Mouse (Mus musculus): ENCODE measurements around the gene Dgkq.

The Dgkq gene

DNA sequence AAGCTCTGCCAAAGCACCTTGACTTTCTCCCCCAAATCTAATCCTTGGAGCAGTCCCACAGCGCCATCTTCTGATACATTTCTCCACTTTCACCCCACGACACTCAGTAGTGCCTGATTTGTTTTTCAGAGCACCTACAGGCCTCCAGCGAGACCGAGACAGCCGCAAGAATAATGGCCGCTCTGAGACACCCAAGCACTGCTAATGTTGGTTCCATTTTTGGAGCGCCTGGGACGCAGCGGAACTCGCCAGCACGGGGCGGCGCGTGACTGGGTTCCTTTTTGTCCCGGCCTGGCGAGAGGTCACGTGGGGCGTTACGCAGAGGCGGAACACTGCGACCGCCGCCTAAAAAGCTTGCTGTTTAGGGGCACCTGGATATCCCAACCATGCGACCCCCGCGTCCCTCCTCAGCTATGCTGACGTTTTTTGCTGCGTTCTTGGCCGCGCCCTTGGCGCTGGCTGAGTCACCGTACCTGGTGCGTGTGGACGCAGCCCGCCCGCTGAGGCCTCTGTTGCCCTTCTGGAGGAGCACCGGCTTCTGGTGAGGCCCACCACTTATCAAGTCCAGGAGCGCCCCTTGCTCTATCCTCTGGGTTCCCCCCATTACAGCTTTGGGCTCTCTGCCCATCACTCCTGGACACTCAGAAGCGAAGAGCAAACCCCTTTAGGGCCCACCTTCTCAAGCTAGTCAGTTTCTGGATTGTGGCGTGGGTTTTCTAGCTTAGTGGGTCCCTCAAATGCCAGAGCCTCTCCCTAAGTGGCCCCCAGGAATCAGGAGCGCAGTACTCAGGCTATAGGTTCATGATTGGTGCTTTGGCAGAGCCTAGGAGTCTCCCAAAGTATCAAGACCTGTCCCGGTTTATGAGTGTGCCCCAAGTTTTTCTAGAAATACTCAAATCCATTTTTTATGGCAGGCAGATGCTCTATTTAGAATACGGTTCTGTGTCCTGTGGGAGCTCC lies at the start of gene Dgkq:
Gene Dgkq, minus strand, starts transcription at position 696 of the 960 bp plus-strand sequence.
- peak; percentile 74 for DNase-seq (ENCODE audit: low read depth, low spot score)

DNA sequence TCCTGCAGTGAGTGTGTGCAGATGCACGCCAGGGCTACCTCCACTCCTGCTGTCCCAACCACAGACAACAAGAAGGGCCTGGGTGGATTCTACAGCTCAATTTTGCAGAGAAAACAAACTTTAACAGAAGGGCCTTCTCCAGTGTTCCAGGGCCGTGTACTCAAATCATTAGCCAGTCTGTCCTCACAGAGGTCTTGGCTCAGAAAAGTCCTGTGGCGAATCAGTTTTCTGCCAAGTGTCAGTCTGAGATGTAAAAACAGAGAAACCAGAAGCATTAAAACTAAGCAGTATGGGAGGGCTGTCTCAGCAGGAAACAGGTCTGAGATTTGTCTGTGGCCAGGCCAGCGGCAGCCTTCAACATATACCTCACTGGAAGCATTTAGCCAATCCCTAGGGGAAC lies 48.6 kb upstream of the Dgkq start:
- no peak for DNase-seq (ENCODE audit: low read depth, low spot score)

DNA sequence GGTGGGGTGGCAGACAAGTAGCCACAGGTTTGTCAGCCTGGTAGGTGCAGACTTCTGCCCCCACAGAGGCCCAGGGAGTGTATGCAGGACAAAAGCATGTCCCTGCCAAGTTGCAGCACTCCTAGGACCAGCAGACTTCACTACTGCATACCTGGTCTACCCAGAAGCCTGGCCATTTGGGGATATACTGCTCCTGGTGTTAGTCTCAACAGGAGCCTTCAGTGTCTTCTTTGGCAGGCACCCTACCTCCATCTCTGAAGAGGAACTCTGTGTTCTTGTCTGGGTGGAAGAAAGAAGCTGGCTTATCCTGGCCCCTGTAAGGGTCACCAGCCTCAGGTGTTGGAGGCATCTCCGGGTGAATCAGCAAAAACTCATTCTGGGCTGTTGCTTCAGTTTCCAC lies 46.5 kb upstream of the Dgkq start:
- DNase-seq (ENCODE audit: low read depth, low spot score), result no peak

DNA sequence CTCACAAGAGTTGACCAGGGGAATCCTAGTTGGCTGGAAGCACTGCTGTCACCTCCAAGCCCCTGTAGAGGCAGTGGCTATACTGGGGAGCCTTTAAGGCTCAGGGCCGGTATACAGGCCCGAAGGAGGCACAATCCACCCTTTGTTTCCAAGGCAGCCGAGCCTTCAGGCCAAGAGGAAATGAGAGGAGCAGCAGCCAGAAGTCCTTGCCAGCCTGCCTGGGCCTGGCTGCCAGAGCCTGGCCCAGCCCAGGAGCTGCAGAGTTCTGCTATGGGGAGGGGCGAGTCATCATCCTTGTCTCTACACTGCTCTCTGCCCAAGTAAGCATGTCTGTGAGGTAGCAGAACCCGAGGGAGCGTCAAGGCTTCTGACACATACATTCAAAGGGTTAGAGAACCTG lies 44.7 kb upstream of the Dgkq start:
- no peak for DNase-seq (ENCODE audit: low read depth, low spot score)

- DNase-seq (ENCODE audit: low read depth, low spot score), result no peak
Observed at GRCm38 (mm10) chr5:108713691-108714090, 44.2 kb upstream of the Dgkq start.

- no peak for DNase-seq (ENCODE audit: low read depth, low spot score)
Observed at GRCm38 (mm10) chr5:108713096-108713495, 43.6 kb upstream of the Dgkq start.

DNA sequence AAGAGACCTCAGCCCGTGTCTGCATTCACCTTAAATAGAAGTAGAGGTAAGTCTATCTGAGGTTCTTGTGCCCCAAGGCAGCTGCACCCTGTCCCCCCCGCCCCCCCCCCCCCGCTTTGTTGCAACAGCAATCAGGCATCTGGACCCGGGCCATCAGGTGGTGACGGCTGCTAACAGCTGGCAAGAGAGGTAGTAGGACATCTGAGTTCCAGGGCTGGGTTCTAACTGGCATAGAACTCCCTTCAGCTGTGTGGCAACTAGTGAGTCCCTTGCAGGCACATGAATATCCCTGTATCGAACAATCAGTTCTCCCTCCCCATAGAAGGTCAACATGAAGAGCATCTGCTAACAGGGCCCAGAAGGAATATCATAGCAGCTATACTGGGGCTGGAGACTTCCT lies 42.5 kb upstream of the Dgkq start:
- no peak for DNase-seq (ENCODE audit: low read depth, low spot score)

DNA sequence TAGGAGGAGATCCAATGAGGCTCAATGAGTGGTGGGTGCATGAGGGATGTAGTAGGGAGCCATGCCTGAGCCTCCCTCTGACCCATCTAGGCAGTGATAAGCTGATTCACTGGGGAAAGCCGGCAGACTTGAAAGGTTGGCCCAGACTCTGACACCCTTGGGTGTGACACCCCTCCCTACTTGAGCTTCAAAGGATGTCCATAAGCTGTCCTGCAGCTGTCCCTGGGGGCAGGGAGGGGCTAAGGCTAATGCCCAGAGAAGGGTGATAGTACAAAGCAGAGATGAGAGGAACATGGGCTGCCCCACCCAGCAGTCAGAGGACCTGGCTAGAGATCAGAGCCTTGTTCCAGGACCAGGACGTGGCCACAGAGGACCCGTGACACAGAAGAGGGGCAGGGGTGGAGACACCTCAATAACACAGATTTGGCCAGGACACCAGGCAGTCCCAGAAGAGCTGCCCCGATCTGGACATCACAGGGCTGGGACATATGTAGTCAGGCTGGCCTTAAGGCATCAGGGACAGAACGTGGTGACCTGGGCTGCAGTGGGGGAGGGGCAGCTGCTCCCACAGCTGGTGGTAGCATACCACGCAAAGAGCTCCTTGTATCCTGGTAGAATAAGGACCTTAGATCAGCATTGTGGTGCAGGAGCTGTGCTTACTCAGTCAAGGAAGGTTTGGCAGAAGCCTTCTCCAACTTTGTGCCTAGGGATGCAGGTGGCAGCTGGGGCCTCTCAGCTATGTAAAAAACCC lies 39.7 kb upstream of the Dgkq start:
- DNase-seq (ENCODE audit: low read depth, low spot score), result no peak

DNA sequence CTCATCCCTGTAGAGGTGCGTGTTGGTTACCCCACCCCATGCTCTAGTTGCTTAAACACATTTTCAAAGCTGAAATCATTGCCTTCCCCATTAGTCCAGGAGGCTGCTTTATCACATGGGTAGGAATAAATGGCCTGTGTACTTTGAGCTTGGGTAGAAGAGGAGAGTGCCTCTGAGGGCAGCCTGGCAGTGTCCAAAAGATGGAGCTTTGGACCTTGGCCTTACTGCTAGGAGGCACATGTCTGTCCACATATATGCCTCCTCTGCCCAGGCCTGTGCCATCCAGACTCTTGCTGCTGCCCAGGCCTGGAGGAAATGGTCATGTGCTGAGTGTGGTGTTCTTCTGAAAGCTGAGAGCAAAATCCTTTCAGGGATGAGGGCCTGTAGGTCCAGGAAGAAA lies 38.9 kb upstream of the Dgkq start:
- DNase-seq (ENCODE audit: low read depth, low spot score), result no peak

- DNase-seq (ENCODE audit: low read depth, low spot score), result no peak
Observed at GRCm38 (mm10) chr5:108707758-108708157, 38.3 kb upstream of the Dgkq start.

DNA sequence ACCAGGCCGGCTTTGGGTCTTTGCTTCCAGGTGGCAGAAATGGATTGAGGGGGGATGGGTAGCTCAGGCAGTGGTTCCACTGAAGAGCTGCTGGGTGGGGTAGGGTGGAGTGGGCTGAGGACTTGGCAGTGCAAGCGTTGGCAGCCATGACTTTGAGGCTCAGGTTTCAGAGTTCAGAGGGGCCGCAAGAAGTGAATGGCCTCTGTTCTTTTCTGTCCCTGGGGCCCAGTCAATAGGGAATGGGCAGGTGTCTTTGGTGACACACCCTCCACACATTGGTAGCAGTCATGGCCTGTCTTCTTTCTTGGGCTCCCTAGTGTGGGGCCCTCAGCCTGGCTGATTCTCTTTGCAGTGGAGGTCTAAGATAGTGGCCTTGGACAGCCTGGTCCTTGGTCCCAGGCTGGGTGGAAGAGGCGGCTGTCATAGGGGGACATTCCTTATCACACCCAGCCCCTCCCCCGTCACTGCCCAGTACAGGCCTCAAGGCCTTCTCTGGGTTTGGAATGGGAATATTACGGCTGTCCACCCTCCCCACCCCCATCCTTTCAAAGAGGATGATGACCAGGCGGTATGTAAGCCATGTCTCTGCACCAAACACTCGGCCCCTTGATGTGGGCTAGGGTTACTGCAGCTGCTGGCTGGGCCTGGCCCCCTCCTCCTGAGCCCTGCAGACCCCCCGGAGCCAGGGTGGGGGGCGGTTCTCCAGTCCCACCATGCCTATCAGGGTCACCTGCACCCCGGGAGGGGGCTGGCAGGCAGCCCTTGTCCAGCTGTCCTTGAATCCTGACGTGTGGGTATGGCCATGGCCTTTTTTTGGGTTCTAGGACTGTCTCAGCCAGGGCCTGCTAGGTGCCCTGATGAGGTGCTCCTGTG lies 34.5 kb upstream of the Dgkq start:
- DNase-seq (ENCODE audit: low read depth, low spot score), result no peak

- no peak for DNase-seq (ENCODE audit: low read depth, low spot score)
Observed at GRCm38 (mm10) chr5:108701341-108702021, 32.0 kb upstream of the Dgkq start.

DNA sequence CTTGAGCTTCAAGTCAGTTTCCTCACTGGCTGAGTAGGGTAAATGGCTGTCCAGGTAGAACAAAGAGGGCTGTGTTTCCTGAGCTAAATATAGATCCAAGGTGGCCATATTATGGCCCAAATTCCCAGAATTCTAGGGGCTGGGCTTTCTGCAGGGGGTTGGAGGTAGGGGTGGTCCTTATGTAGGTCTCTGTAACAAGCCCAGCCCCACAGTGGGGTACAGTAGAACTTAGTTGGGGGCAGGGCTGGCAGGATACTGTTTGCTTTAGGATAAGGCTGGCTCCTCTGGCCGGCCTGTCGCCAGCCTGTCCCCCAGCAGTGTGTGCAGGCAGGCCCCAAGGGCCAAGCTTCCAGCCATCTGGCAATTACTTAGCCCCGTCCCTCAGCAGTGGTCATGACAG lies 30.9 kb upstream of the Dgkq start:
- no peak for DNase-seq (ENCODE audit: low read depth, low spot score)

DNA sequence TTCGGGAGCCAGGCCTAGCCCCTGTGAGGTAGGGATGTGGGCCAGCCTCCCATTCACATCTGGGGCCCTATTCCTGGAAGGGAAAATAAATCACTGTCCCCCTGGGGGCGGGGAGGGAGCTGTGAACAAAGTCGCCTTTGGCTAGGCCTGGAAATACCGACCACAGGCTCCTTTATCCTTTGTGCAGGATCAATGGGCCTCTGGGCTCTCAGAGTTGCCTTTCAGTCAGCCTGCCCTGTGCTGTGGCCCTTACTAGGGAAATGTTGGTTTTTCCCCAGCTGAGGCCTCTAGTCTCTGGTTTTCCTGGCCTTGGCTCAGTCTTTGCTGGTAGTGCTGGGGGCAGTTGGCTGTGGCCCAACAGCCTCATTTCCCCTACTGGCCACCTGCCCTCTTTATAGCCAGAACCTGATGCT lies 27.9 kb upstream of the Dgkq start:
- no peak for DNase-seq (ENCODE audit: low read depth, low spot score)

DNA sequence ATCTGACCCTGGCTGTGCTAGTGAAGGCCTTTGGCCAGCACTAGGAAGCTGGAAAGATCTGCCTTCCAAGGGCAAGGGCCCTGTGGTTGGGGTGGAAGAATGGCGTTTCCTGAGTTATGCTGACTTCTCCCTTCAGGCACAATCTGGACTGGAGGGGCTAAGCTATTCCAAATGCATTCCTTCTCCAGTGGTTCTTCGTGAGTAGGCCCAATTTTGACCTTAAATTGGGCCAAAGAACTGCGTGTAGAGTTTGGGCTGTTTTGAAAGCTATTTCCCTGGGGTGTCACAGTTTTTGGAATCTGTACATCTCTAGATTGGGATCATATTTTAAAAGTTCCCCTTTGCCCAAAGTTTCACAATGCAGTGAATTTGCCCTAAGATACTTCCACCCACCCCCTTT lies 27.1 kb upstream of the Dgkq start:
- no peak for DNase-seq (ENCODE audit: low read depth, low spot score)

DNA sequence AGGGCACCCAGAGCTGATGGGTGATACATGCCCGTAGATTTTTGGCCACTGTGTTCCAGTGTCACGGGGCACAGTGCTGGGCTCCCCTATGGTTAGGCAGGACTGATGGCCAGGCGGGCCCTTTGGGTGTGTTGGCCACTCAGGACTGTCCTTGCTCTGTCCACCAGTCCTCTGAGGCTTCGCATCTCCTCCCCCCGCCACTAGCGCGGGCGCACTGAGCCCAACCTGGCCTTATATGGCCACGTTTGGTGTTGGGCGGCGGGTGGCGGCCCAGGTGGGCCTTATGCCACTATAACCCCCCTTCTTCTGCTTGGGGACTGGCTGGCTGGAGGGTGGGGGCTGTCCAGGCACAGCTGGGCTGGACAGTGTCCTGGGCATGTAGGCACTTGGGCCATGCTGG lies 26.4 kb upstream of the Dgkq start:
- DNase-seq (ENCODE audit: low read depth, low spot score), result no peak

GRCm38 (mm10) chr5:108694352-108695261 lies 25.1 kb upstream of the Dgkq start:
- DNase-seq (ENCODE audit: low read depth, low spot score), result no peak

DNA sequence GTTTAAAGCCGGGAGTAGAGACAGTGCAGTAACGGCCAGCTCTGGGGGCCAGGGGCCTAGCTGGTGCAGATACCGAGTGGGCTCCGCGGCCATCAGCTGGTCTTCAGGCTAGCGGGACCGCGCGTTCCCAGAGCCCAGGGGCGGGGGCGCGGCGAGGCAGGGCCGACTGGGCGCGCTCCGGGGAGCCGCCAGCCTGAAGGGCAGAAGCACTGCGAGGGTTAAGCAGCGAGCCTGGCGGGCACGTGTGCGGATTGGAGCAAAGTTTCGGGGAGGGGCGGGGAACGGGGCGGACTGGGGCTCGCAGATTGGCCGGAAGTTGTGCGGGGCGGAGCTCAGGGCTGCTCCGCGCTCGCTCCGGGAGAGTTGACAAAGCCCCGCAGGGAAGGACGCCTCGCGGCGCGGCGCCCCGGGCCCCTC lies 24.4 kb upstream of the Dgkq start:
- DNase-seq (ENCODE audit: low read depth, low spot score), result peak; percentile 81

- no peak for DNase-seq (ENCODE audit: low read depth, low spot score)
Observed at GRCm38 (mm10) chr5:108692271-108692670, 22.8 kb upstream of the Dgkq start, which contains the start of gene Fgfrl1. Gene Fgfrl1 (plus strand): TSS chr5:108692382.

DNA sequence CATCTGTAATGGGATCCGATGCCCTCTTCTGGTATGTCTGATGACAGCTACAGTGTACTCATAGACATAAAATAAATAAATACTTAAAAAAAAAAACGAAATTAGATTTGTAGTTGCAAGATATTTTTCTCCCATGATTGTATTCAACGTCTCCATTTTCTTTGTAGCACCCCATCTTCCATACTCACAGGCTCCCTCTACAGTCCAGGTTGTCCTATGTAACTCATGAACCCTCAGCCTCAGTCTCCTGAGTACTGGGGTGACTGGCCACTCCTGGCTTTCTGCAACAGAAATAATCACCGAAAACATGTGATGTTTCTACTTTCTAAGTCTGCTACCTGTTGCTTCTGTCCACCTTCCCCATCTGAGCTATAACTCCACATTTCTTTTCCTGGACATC lies 21.7 kb upstream of the Dgkq start:
- DNase-seq (ENCODE audit: low read depth, low spot score), result no peak
